25 mouse cellular contexts compared by ENCODE assay signal in genomic region chr17:75210526-75210925, GRCm38 (mm10).
"Had no signal": no experiment of that assay in that cellular context is flagged by ENCODE, and none has a peak within 500 bp of the region (broad histone marks: within the 10 kb centered on the region; RNA-seq: fewer than 3 reads in every experiment).

No protein-coding gene starts in this region.

- H3K9me3 ChIP-seq: heart, embryonic 12.5 days; hindbrain, embryonic 10.5 days; hindbrain, embryonic 12.5 days; intestine, embryonic 15.5 days; limb, embryonic 10.5 days; limb, embryonic 12.5 days; liver, embryonic 13.5 days had no signal

- H3K27ac ChIP-seq: heart, adult 2 months; hindbrain, embryonic 10.5 days; hindbrain, embryonic 12.5 days; hindbrain, embryonic 14.5 days; intestine, embryonic 15.5 days; layer of hippocampus, adult 2 months; left cerebral cortex, adult 2 months; limb, embryonic 10.5 days; limb, embryonic 12.5 days; liver, embryonic 13.5 days had no signal

- ATAC-seq: inflammation-experienced regulatory T-cells, adult 6 months; intestine, embryonic 15.5 days; intestine, postnatal 0 days had no signal

- H3K4me1 ChIP-seq: hindbrain, embryonic 10.5 days; hindbrain, embryonic 12.5 days; intestine, embryonic 15.5 days; liver, embryonic 13.5 days had no signal

- H3K9ac ChIP-seq: heart, embryonic 12.5 days; hindbrain, embryonic 12.5 days; hindbrain, embryonic 14.5 days; intestine, embryonic 15.5 days; limb, embryonic 12.5 days; liver, embryonic 13.5 days had no signal

- DNase-seq: gastrocnemius, postnatal 14 days; gastrocnemius, postnatal 36 days; heart, adult 11 months; heart, adult 2 months; heart, postnatal 10 days; heart, postnatal 4 days; kidney, adult 18-20 months; kidney, adult 8-10 months; kidney, postnatal 10 days; kidney, postnatal 25 days; kidney, postnatal 4 days; liver; liver, embryonic 13.5 days had no signal

- H3K4me2 ChIP-seq: heart, embryonic 12.5 days; hindbrain, embryonic 12.5 days; hindbrain, embryonic 14.5 days; intestine, embryonic 15.5 days; limb, embryonic 12.5 days; liver, embryonic 11.5 days; liver, embryonic 13.5 days had no signal

- H3K27me3 ChIP-seq: heart, embryonic 12.5 days; hindbrain, embryonic 12.5 days; intestine, embryonic 15.5 days; limb, embryonic 12.5 days; liver, embryonic 13.5 days had no signal

- H3K36me3 ChIP-seq: hindbrain, embryonic 10.5 days; hindbrain, embryonic 12.5 days; intestine, embryonic 15.5 days; limb, embryonic 10.5 days; limb, embryonic 12.5 days; liver, embryonic 13.5 days had no signal

- H3K4me3 ChIP-seq: heart, adult 2 months; heart, embryonic 12.5 days; hindbrain, embryonic 10.5 days; hindbrain, embryonic 12.5 days; intestine, embryonic 15.5 days; layer of hippocampus, adult 2 months; left cerebral cortex, adult 2 months; limb, embryonic 10.5 days; limb, embryonic 12.5 days; liver, embryonic 13.5 days had no signal
